Mouse (Mus musculus): ENCODE results near the gene Gm17349.
"Not testable (repeated sequence)": the region's sequence is repeated elsewhere in the genome, so short reads cannot be mapped to it uniquely, and the experiment has no call there.

The Gm17349 gene

GRCm38 (mm10) chr15:99705440-99706048 is at the start of gene Gm17349:
Gene Gm17349 (minus strand): TSS chr15:99705490.
- DNase-seq (ENCODE audit: low spot score in 2 of 2), result no peak

- DNase-seq (ENCODE audit: low spot score in 2 of 2), result no peak
These were observed 48.9 kb upstream of the Gm17349 start for GRCm38 (mm10) chr15:99754204-99754603.

GRCm38 (mm10) chr15:99740229-99740628 is 34.9 kb upstream of the Gm17349 start:
- no peak for DNase-seq (ENCODE audit: low spot score in 2 of 2)

GRCm38 (mm10) chr15:99736675-99737074 is 31.4 kb upstream of the Gm17349 start:
- DNase-seq (ENCODE audit: low spot score in 2 of 2), result peak in 1 of 2 experiments; percentile 42

- DNase-seq (ENCODE audit: low spot score in 2 of 2), result peak; percentile 100
These were observed 30.3 kb upstream of the Gm17349 start for GRCm38 (mm10) chr15:99735631-99736030.

- DNase-seq (ENCODE audit: low spot score in 2 of 2), result no peak
These were observed 27.9 kb upstream of the Gm17349 start for GRCm38 (mm10) chr15:99733186-99733585.

GRCm38 (mm10) chr15:99731678-99732077 is 26.4 kb upstream of the Gm17349 start:
- no peak for DNase-seq (ENCODE audit: low spot score in 2 of 2)

- DNase-seq (ENCODE audit: low spot score in 2 of 2), result no peak
These were observed 25.9 kb upstream of the Gm17349 start for GRCm38 (mm10) chr15:99731167-99731566.

GRCm38 (mm10) chr15:99729056-99729783 is 23.9 kb upstream of the Gm17349 start:
- DNase-seq (ENCODE audit: low spot score in 2 of 2), result no peak

GRCm38 (mm10) chr15:99728211-99728610 is 22.9 kb upstream of the Gm17349 start:
- DNase-seq (ENCODE audit: low spot score in 2 of 2), result no peak

GRCm38 (mm10) chr15:99727525-99727924 is 22.2 kb upstream of the Gm17349 start:
- no peak for DNase-seq (ENCODE audit: low spot score in 2 of 2)

GRCm38 (mm10) chr15:99727039-99727438 is 21.7 kb upstream of the Gm17349 start:
- DNase-seq (ENCODE audit: low spot score in 2 of 2), result not testable (repeated sequence)

GRCm38 (mm10) chr15:99726549-99726948 is 21.3 kb upstream of the Gm17349 start:
- DNase-seq (ENCODE audit: low spot score in 2 of 2), result no peak

GRCm38 (mm10) chr15:99725341-99726155 is 20.3 kb upstream of the Gm17349 start, which contains the start of gene Cox14:
Gene Cox14 (plus strand): TSS chr15:99725618.
- peak; percentile 94 to 95 for DNase-seq (ENCODE audit: low spot score in 2 of 2)

GRCm38 (mm10) chr15:99724292-99725021 is 19.2 kb upstream of the Gm17349 start:
- DNase-seq (ENCODE audit: low spot score in 2 of 2), result peak; percentile 62 to 74

- peak; percentile 61 to 69 for DNase-seq (ENCODE audit: low spot score in 2 of 2)
These were observed 18.4 kb upstream of the Gm17349 start for GRCm38 (mm10) chr15:99723515-99724291.

GRCm38 (mm10) chr15:99723120-99723514 is 17.8 kb upstream of the Gm17349 start:
- peak in 1 of 2 experiments; percentile 13 for DNase-seq (ENCODE audit: low spot score in 2 of 2)

- DNase-seq (ENCODE audit: low spot score in 2 of 2), result peak in 1 of 2 experiments; percentile 7
These were observed 16.8 kb upstream of the Gm17349 start for GRCm38 (mm10) chr15:99721921-99722743.

GRCm38 (mm10) chr15:99719865-99720264 is 14.6 kb upstream of the Gm17349 start:
- DNase-seq (ENCODE audit: low spot score in 2 of 2), result peak in 1 of 2 experiments; percentile 10

Data from right cerebral cortex, adult 2 months (tissue).